In the genomic region with DNA sequence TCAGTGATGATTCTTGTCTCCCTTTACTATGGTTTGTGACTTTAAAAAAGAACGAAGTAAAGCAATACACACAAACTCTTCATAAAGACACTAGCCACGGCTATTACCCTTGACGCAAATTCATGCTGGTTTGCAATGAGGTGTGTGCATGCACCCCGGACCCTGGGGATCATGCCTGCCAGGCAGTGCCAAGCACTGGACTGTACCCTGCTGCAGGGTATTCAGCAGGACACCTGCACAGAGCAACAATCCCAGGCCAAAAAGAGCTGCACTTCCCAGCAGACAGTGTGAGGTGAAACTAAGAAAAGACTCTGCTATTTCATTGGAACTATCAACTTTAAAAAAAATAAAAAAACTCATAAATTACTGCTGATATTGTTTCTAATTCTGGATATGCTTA, we compare ENCODE assay signal across 8 mouse cellular contexts.
A peak's percentile ranks its signal among the peaks of the same experiment; 100 is the strongest.
DNase-seq lines count a peak whose midpoint lies in the region; ATAC-seq lines count a peak whose summit lies in the region.

No protein-coding gene starts in this region.

- H3K9ac ChIP-seq in heart, embryonic 11.5 days (ENCODE audit: low read depth, low read length), result 0 out of 2 replicates have a peak overlapping the region, but pooled peaks have one; percentile 23
- no peak overlapping the region for H3K9ac ChIP-seq in hindbrain, embryonic 12.5 days

- peak overlapping the region; percentile 53 for H3K4me2 ChIP-seq in heart, embryonic 11.5 days
- peak overlapping the region; percentile 62 for H3K4me2 ChIP-seq in hindbrain, embryonic 12.5 days (replicated peaks)

- H3K27ac ChIP-seq in heart, embryonic 11.5 days (ENCODE audit: low read depth, low read length), result no peak overlapping the region
- no peak overlapping the region for H3K27ac ChIP-seq in brown adipose tissue, adult 24 weeks (replicated peaks; ENCODE audit: low read depth, low read length)
- H3K27ac ChIP-seq in hindbrain, embryonic 12.5 days, result no peak overlapping the region

- H3K36me3 ChIP-seq in heart, embryonic 11.5 days (ENCODE audit: control insufficient read depth, insufficient read depth, low read length), result no peaks in the 10 kb centered on the region
- no peaks in the 10 kb centered on the region for H3K36me3 ChIP-seq in hindbrain, embryonic 12.5 days

- H3K4me3 ChIP-seq in heart, embryonic 11.5 days (ENCODE audit: low read depth, low read length), result peak overlapping the region; percentile 45
- H3K4me3 ChIP-seq in brown adipose tissue, adult 24 weeks (ENCODE audit: insufficient read depth, low read depth, low read length), result peak overlapping the region; percentile 65
- peak overlapping the region; percentile 46 for H3K4me3 ChIP-seq in hindbrain, embryonic 12.5 days

- no peaks in the 10 kb centered on the region for H3K9me3 ChIP-seq in heart, embryonic 11.5 days (replicated peaks; ENCODE audit: control insufficient read depth, low read length)
- no peaks in the 10 kb centered on the region for H3K9me3 ChIP-seq in hindbrain, embryonic 12.5 days (replicated peaks)

- ATAC-seq in heart, embryonic 11.5 days (replicated peaks; ENCODE audit: insufficient number of reproducible peaks, low FRiP score, low TSS enrichment), result no peak
- ATAC-seq in hindbrain, embryonic 12.5 days (ENCODE audit: low FRiP score), result peak; percentile 49; the same call in 1 of the 2 replicates
- ATAC-seq in megakaryocyte-erythroid progenitor cell, adult 5-6 weeks (replicated peaks; ENCODE audit: low FRiP score, low TSS enrichment, poor library complexity, severe bottlenecking), result 0 out of 2 replicates have a peak, but pooled peaks have one; percentile 19

- 50% methylated on average over 4 of the region's 4 CpGs for WGBS in heart, embryonic 11.5 days (ENCODE audit: insufficient replicate concordance)
- 37% methylated on average over 4 of the region's 4 CpGs for WGBS in hindbrain, embryonic 12.5 days

- H3K4me1 ChIP-seq in heart, embryonic 11.5 days (ENCODE audit: control insufficient read depth, insufficient read depth, low read length), result no peaks in the 10 kb centered on the region
- H3K4me1 ChIP-seq in brown adipose tissue, adult 24 weeks (ENCODE audit: control insufficient read depth, insufficient read depth, insufficient read length, low read length), result no peaks in the 10 kb centered on the region
- peaks cover 5% of the 10 kb centered on the region for H3K4me1 ChIP-seq in hindbrain, embryonic 12.5 days

- 0 out of 2 replicates have a peak, but pooled peaks cover 3% of the 10 kb centered on the region for H3K27me3 ChIP-seq in heart, embryonic 11.5 days (ENCODE audit: control insufficient read depth, insufficient read depth, low read length)
- peaks cover 3% of the 10 kb centered on the region; the same call in 1 of the 2 replicates for H3K27me3 ChIP-seq in hindbrain, embryonic 12.5 days

- no peak for DNase-seq in heart, adult 9 months (ENCODE audit: low spot score in 2 of 2)
- no peak for DNase-seq in thymus, postnatal 0 days (ENCODE audit: low spot score)
- no peak for DNase-seq in ovary, postnatal 10 days (ENCODE audit: low spot score)
- DNase-seq in adrenal gland, adult 2 months, result no peak
